Mouse (Mus musculus) cerebellum, adult 18-20 months (tissue): ENCODE data around the gene Chrnb2.

Experiments used
- DNase-seq, 2 experiments: peaks; one replicate each; pipeline ENCODE4 v3.0.0; 2021

Chrnb2 gene

DNA sequence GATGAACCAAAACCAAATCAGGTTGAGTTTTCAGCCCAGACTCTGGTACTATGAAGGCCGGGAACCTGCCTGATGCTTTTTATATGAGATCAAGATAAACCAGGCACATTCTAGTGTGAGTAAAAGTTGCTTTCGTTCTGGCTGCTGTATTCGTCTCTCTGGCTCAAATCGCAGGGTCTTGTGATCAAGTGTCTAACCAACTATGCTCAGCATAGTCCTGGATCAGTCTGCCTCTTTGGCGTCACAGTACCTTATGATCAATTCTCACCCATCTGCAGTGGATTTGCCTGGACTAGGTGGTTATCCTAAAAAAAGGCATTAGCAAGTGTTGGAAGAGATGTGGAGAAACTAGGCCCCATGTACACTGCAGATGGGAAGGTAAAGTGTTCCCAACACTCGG lies 60.4 kb downstream of the Chrnb2 start:
- DNase-seq: no peak

GRCm38 (mm10) chr3:89703596-89703995 lies 60.8 kb downstream of the Chrnb2 start:
- no peak for DNase-seq

DNA sequence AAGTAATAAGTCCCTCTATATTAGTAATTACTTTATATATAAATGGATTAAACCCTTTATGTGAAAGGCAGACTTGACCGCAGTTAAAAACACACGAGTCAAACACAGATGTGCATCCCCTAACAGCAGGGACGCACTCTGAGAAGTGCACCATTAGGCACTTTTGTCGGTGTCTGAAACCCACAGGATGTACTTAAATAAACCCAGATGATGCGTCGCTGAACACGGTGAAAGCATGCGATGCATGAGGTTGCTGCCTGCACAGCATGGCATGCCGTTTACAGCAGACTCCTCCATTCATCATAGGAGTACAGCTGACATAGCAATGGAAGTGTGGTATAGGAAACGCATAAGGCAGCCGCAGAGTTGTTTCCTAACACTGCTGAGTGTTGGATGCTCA lies 64.0 kb downstream of the Chrnb2 start:
- DNase-seq: no peak

DNA sequence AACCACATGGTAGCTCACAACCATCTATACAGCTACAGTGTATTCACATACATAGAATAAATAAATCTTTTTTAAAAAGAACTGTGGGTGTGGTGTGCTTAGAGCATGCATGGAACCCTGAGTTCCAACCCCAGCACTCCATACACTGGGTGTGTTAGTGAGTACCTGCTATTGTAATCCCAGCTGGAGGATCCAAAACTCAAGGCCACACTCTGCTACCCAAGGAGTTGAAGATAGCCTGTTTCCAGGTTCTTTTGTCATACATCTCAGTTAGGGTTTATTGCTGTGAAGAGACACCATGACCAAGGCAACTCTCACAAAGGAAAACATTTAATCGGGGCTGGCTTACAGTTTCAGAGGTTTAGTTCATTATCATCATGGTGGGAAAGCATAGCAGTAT lies 65.5 kb downstream of the Chrnb2 start:
- no peak for DNase-seq
